Mouse (Mus musculus) heart, embryonic 13.5 days (tissue): ENCODE results near the gene Slc25a36. TPM values are rescaled to one million over a fixed set of nuclear protein-coding genes. Genes with fewer than 3 reads are reported as not detected.

ENCODE experiments used
- ATAC-seq: fragments of 200-750 bp; cut with Nextera tagmentation; 2 replicates; pipeline ENCODE4 v1.8.0; 2017; ENCODE audit warnings: moderate TSS enrichment; ENCODE audit not compliant: insufficient number of reproducible peaks, low FRiP score, low TSS enrichment; ENCODE audit errors: extremely low read depth
- H3K27ac ChIP-seq: fragments of 300-500 bp; sonication (generic); replicated peaks from 2 replicates; pipeline ENCODE4 v1.5.1; 2015; ENCODE audit warnings: moderate library complexity, mild to moderate bottlenecking, inconsistent platforms
- H3K27me3 ChIP-seq: fragments of 300-500 bp; sonication (generic); replicated peaks from 2 replicates; pipeline ENCODE4 v1.6.1; 2015; ENCODE audit warnings: mild to moderate bottlenecking, inconsistent platforms
- H3K36me3 ChIP-seq: fragments of 300-500 bp; sonication (generic); 2 replicates; pipeline ENCODE4 v1.6.1; 2015; ENCODE audit warnings: mild to moderate bottlenecking, inconsistent platforms
- H3K4me1 ChIP-seq: fragments of 300-500 bp; sonication (generic); 2 replicates; pipeline ENCODE4 v1.6.1; 2015; ENCODE audit warnings: inconsistent platforms
- H3K4me2 ChIP-seq: fragments of 300-500 bp; sonication (generic); 2 replicates; pipeline ENCODE4 v1.6.1; 2015; ENCODE audit warnings: inconsistent platforms, mild to moderate bottlenecking, moderate library complexity
- H3K4me3 ChIP-seq: fragments of 300-500 bp; sonication (generic); 2 replicates; pipeline ENCODE4 v1.5.1; 2015; ENCODE audit warnings: moderate library complexity, mild to moderate bottlenecking, inconsistent platforms
- H3K9ac ChIP-seq: fragments of 300-500 bp; sonication (generic); 2 replicates; pipeline ENCODE4 v1.6.1; 2015; ENCODE audit warnings: inconsistent platforms, mild to moderate bottlenecking, moderate library complexity
- H3K9me3 ChIP-seq: fragments of 300-500 bp; sonication (generic); 2 replicates; pipeline ENCODE4 v1.6.1; 2016; ENCODE audit warnings: inconsistent platforms
- WGBS: fragments of 180-500 bp; shearing (Covaris S2); methylation state at CpG from one replicate; pipeline ENCODE4 v1.1.7; 2015; ENCODE audit warnings: mixed read lengths; 5-methylcytosine and 5-hydroxymethylcytosine counted together
- polyA plus RNA-seq: library from polyadenylated mRNA; unstranded; fragments of >200 nt; fragmentation: Nextera tagmentation; extraction: Ambion mirVana; gene quantifications from 2 replicates; pipeline ENCODE4 v1.2.1, GENCODE M21; 2015

The Slc25a36 gene
- 55.9 and 58.1 TPM in 2 replicates for polyA plus RNA-seq

DNA sequence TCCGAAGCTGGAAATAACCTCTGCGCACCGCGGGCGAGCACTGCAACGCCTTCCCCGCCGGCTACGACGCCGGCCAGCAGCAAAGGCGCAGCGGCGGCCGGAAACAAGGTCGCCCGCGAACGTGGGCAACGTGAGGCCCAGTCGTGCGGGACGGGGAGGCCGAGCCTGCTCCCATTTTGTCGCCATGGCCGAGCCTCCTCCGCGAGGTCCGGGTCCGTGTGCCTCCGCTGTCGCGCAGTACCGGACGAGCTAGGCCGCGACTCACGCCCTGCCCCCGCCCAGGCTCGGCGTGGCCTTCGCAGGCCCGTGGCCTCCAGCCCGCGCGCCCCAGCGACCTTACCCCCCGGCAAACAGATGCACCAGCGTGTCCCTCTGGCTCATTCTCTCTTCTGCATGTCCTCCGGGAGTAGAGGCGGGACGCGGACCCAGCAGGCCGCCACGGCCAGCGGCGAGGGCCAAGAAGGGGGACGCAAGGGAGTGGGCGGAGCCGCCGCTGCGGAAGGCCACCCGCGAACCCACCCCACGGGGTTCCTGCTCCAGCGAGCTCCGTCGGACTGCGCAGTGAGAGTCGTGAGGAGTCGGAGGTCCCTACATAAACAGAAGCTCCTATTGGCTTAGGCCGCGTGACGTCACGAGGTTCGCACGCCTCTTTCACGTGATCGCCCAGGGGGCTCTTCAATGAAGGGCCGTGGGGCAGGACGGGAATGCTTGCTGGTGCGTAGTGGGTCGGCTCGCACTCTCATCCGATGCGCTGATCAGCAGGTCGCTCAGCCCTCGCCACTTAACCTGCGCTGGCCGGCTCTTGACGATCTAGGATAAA, at the start of gene Slc25a36:
Slc25a36 (minus strand) TSS at position 587 of the 820 bp plus-strand sequence.
- H3K9me3 ChIP-seq, result no peaks in the 10 kb centered on the region
- peaks cover 38% of the 10 kb centered on the region for H3K4me1 ChIP-seq
- peak within 1 kb of the TSS; percentile 98 for H3K9ac ChIP-seq
- H3K4me3 ChIP-seq, result peak within 1 kb of the TSS; percentile 96
- H3K27ac ChIP-seq, result peak within 1 kb of the TSS; percentile 97
- WGBS, result 1% methylated on average over 90 of the region's 91 CpGs
- peak within 1 kb of the TSS; percentile 72 for H3K4me2 ChIP-seq
- no peaks in the 10 kb centered on the region for H3K27me3 ChIP-seq
- peaks cover 12% of the 10 kb centered on the region for H3K36me3 ChIP-seq
- ATAC-seq, result peak; percentile 97

DNA sequence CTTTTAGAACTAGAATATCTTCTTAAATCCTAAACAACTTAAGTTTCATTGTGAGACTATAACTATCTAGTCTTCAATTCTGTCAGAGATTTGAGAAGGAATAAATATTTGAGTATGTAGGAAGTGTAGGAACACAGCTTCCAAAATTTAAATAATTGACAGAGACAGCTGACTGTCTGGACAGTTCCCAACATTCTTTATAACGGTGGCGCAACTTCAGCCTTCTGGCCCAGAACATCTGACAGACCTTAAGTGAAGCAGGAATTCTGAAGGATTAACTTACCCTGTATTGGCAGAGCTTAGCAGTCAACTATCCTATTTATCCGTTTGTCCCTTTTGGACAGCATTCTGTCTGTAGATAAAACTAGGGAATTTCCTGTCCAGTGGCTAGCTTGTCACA, 47.5 kb upstream of the Slc25a36 start:
- Histone ChIP-seq H3K4me3 (no peak overlapping the region), H3K36me3 (no peaks in the 10 kb centered on the region), H3K27me3 (no peaks in the 10 kb centered on the region), H3K9ac (no peak overlapping the region), H3K27ac (no peak overlapping the region), H3K9me3 (no peaks in the 10 kb centered on the region), H3K4me1 (peaks cover 9% of the 10 kb centered on the region), H3K4me2 (no peak overlapping the region)
- WGBS, result 48% methylated on average over 3 of the region's 3 CpGs
- ATAC-seq, result no peak

DNA sequence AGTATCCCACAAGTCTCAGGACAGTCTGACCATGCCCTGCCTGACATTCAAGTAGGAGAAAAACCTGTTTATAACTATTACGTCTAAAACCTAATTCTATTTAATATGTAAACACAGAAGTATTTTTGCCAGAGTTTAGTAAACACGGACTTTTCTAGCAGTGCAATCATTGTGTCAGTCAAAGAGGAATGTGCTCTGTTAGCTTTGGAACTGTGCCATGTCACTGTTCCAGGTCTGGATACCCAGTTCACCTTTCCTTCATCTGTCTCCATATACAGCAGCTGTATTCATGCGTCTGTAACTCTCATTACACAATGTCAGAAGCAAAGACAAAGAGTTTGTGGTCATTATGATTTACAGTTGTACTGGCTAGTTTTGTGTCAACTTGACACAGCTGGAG, 45.0 kb upstream of the Slc25a36 start:
- Histone ChIP-seq H3K4me1 (peaks cover 9% of the 10 kb centered on the region), H3K9ac (no peak overlapping the region), H3K27me3 (no peaks in the 10 kb centered on the region), H3K9me3 (no peaks in the 10 kb centered on the region), H3K4me2 (no peak overlapping the region), H3K4me3 (no peak overlapping the region), H3K36me3 (no peaks in the 10 kb centered on the region), H3K27ac (peak overlapping the region; percentile 72)
- ATAC-seq, result no peak
- WGBS, result 48% methylated on average over 3 of the region's 3 CpGs

DNA sequence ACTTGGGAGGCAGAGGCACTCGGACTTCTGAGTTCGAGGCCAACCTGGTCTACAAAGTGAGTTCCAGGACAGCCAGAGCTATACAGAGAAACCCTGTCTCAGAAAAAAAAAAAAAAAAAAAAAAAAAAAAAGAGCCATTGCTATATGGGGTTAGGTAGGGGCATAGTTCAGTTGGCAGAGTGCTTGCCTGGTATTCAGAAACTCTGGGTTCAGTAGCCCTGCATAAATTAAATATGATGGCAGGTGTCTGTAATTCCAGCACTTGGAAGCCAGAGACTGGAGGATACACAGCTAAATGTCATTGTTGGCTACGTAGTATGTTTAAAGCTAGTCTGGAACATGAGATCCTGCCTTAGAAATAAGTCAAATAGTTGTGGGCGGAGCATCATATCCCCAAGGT, 44.0 kb upstream of the Slc25a36 start:
- Histone ChIP-seq H3K36me3 (no peaks in the 10 kb centered on the region), H3K9ac (no peak overlapping the region), H3K4me3 (no peak overlapping the region), H3K27me3 (no peaks in the 10 kb centered on the region), H3K9me3 (no peaks in the 10 kb centered on the region), H3K4me1 (peaks cover 9% of the 10 kb centered on the region), H3K4me2 (no peak overlapping the region), H3K27ac (peak overlapping the region; percentile 72)
- no peak for ATAC-seq
- WGBS, result 80% methylated on average over 4 of the region's 4 CpGs

DNA sequence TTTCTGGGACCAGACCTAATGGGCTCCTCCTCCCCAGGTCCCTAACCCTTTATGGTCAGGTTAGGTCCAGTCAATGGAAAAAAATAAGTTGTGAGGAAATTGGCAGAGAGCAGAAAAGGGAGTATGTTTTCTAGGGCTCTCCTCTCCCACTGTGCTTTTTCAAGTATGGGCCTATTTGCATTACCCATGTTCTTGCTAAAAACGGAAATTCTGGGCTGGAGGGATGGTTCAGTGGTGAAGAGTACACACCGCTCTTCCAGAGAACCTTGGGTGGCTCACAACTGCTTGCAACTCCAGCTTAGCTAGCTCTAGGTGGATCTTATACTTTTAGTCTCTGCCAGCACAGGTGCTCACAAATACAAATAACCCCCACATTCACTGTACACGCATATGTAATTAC, 42.0 kb upstream of the Slc25a36 start:
- Histone ChIP-seq H3K4me1 (peaks cover 9% of the 10 kb centered on the region), H3K4me2 (no peak overlapping the region), H3K9me3 (no peaks in the 10 kb centered on the region), H3K27me3 (no peaks in the 10 kb centered on the region), H3K36me3 (no peaks in the 10 kb centered on the region), H3K9ac (no peak overlapping the region), H3K4me3 (no peak overlapping the region), H3K27ac (no peak overlapping the region)
- ATAC-seq, result no peak
- WGBS, result 73% methylated on average over 3 of the region's 3 CpGs

DNA sequence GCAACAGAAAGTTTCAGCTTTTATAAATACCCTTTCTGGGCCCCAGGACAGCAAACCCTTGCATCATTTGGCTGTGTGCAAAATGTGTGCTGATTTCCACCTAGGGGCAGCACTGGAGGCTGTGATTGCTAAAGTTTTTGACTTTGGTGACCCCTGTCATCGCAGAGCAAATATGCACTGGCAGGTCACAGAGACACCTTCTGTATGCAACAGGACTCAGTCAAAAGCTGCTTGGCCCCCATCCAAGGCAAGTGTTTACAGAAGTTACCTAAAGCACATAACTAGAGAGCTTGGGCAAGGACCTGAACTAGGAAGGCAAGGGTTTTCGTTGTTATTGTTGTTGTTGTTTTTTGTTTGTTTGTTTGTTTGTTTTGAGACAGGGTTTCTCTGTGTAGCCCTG, 36.3 kb upstream of the Slc25a36 start:
- Histone ChIP-seq H3K27me3 (no peaks in the 10 kb centered on the region), H3K36me3 (no peaks in the 10 kb centered on the region), H3K9ac (no peak overlapping the region), H3K27ac (peak overlapping the region; percentile 66), H3K4me1 (peaks cover 38% of the 10 kb centered on the region), H3K9me3 (no peaks in the 10 kb centered on the region), H3K4me3 (no peak overlapping the region), H3K4me2 (no peak overlapping the region)
- peak; percentile 51; the same call in 1 of the 2 replicates for ATAC-seq
- WGBS, result 52% methylated on average over 2 of the region's 2 CpGs

DNA sequence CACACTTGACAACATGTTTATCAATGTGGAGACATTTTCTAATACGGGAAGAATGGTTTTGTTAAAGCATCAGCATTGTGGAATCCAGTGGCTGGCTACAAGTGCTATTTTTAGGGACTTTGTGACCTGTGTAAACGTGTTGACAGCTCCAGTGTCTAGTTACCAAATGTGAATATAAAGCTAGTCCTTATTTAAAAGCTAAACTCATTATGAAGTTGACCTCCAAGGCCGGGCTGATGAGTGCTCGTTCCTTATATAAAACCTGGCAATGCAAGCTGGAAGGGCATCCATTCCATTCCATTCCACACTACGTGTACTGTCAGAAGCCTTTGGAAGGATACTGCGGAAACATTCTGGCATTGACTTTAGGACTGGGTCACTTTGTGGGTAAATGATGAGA, 34.4 kb upstream of the Slc25a36 start:
- ATAC-seq, result no peak
- Histone ChIP-seq H3K4me3 (no peak overlapping the region), H3K27me3 (no peaks in the 10 kb centered on the region), H3K9ac (no peak overlapping the region), H3K4me1 (peaks cover 41% of the 10 kb centered on the region), H3K9me3 (no peaks in the 10 kb centered on the region), H3K4me2 (no peak overlapping the region), H3K36me3 (no peaks in the 10 kb centered on the region), H3K27ac (peak overlapping the region; percentile 90)
- 36% methylated on average over 6 of the region's 6 CpGs for WGBS

DNA sequence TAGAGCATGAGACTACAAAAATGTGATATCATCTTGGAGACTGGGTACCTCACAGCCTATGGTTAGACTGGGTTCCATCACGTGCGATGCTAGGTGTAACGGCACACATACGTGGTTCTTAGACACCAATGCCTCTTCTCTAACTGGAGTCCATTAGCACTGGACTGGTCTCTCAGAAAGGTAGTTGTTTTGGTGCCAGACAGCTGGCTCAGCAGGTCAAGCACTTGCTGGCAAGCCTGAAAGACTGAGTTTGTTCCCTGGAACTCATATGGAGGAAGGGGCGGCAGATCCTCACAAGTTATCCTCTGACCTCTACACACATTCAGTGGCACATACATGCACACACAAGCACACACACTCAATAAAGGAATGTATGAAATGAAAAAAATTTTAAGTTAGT, 32.5 kb upstream of the Slc25a36 start:
- Histone ChIP-seq H3K4me2 (no peak overlapping the region), H3K27me3 (no peaks in the 10 kb centered on the region), H3K27ac (no peak overlapping the region), H3K4me3 (no peak overlapping the region), H3K9ac (no peak overlapping the region), H3K4me1 (peaks cover 49% of the 10 kb centered on the region), H3K9me3 (no peaks in the 10 kb centered on the region), H3K36me3 (no peaks in the 10 kb centered on the region)
- WGBS, result 87% methylated on average over 5 of the region's 5 CpGs
- ATAC-seq, result no peak

DNA sequence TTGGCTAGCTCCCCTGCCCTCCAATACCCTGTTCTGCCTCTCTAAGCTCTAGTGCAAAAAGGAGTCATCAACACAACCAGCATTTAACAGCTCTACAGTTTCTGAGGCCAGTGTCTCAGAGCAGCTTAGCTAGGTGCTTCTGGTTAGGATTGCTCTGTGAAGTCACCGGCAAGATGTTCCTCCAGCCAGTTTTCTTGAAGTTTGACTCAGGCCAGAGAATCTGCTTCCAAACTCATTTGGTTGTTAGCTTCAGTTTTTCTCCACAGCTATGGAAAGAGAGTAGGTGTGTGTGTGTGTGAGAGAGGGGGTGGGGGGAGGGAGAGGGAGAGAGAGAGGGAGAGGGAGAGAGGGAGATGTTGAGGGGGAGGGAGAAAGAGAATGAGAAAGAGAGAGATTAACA, 31.6 kb upstream of the Slc25a36 start:
- WGBS, result 94% methylated on average over 1 of the region's 1 CpGs
- no peak overlapping the region for H3K4me2 ChIP-seq
- H3K27me3 ChIP-seq, result no peaks in the 10 kb centered on the region
- no peak overlapping the region for H3K9ac ChIP-seq
- H3K27ac ChIP-seq, result no peak overlapping the region
- no peak for ATAC-seq
- H3K9me3 ChIP-seq, result no peaks in the 10 kb centered on the region
- H3K4me1 ChIP-seq, result peaks cover 49% of the 10 kb centered on the region
- H3K36me3 ChIP-seq, result no peaks in the 10 kb centered on the region
- no peak overlapping the region for H3K4me3 ChIP-seq

DNA sequence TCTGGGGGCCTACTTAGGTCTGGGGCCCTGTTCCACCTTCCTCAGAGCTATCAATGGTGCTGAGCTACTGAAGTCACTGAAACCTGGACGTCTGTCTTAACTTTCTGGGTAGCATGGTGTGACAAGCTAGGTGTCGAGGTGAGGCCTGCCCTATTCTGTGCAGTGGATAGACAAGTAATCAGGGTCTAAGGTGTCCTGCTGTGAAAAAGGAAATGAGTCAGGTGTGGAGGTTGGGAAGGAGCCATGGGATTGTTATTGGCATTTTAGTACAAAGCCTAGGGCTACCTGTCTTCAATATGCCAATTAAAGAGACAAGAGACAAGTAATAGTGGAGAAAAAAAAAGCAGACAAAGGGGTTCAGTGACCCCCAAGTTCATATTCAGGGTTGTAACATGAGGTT, 30.8 kb upstream of the Slc25a36 start:
- Histone ChIP-seq H3K27me3 (no peaks in the 10 kb centered on the region), H3K4me3 (no peak overlapping the region), H3K36me3 (no peaks in the 10 kb centered on the region), H3K4me2 (no peak overlapping the region), H3K4me1 (peaks cover 42% of the 10 kb centered on the region), H3K9me3 (no peaks in the 10 kb centered on the region), H3K27ac (no peak overlapping the region), H3K9ac (no peak overlapping the region)
- 61% methylated on average over 2 of the region's 2 CpGs for WGBS
- no peak for ATAC-seq

DNA sequence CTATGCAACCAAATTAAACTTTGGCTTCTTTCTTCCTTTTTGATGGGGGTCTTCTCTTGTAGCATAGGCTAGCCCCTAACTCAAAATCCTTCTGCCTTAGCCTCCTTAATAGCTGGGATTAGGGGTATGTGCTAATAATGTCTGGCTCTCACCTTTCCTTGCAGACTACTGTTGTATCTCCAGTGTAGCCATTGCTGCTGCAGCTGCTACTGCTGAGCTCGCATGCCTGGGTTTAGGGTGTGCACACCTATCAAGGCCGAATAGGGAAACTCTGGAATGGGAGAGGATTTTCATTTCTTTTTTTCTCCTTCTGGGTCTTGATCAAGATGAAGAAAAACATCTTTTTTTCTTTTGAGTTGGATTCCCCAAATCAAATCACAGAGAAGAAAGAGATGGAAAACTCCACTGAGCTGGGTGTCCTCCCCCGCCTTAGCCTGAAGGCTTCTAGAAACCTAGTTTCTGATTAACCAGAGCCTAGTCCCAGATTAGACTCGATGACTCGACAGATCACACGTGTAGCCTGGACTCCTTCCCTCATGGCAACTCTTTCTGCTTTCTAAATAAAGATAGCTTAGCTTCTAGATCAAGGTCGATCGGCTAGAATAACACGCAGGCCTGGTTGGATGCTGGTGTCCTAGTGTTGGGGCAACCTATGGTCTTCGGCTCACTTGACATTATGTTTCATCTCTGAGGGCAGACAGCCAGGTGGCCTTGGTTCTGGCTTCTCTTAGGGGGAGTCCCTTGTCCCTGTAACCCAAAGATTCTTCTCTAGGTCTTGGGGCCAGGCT, 29.4 kb upstream of the Slc25a36 start:
- ATAC-seq, result no peak

More for the DNA sequence above, 29.4 kb upstream of the Slc25a36 start:
- Histone ChIP-seq H3K4me1 (peaks cover 29% of the 10 kb centered on the region), H3K4me2 (no peak overlapping the region), H3K9ac (no peak overlapping the region), H3K36me3 (no peaks in the 10 kb centered on the region), H3K27me3 (no peaks in the 10 kb centered on the region), H3K27ac (no peak overlapping the region), H3K9me3 (no peaks in the 10 kb centered on the region), H3K4me3 (no peak overlapping the region)
- whole genome bisulfite sequencing, result 67% methylated on average over 10 of the region's 10 CpGs
